Mouse (Mus musculus) left cerebral cortex, postnatal 25 days (tissue): ENCODE data around the gene Aftph. TPM values are rescaled to one million over a fixed set of nuclear protein-coding genes. Genes with fewer than 3 reads are reported as not detected.
"Not testable (repeated sequence)": the region's sequence is repeated elsewhere in the genome, so short reads cannot be mapped to it uniquely, and the experiment has no call there.

Experiments used
- DNase-seq, 2 experiments: peaks; one replicate each; pipeline ENCODE4 v3.0.0; 2022; ENCODE audit warnings: low spot score in 2 of 2, mixed read lengths in 1 of 2
- intact Hi-C: fragments of 180-260 bp; cut with DNase I; formaldehyde crosslinking; loops from one replicate; pipeline ENCODE4 v1.15.1; 2025
- total RNA-seq, 2 experiments: library from RNA; stranded (reverse); gene quantifications; 2 replicates each; pipeline ENCODE4 v1.2.3; 2021

The Aftph gene
- total RNA-seq: 10 to 100 TPM; 82.2 to 86.4 TPM

DNA sequence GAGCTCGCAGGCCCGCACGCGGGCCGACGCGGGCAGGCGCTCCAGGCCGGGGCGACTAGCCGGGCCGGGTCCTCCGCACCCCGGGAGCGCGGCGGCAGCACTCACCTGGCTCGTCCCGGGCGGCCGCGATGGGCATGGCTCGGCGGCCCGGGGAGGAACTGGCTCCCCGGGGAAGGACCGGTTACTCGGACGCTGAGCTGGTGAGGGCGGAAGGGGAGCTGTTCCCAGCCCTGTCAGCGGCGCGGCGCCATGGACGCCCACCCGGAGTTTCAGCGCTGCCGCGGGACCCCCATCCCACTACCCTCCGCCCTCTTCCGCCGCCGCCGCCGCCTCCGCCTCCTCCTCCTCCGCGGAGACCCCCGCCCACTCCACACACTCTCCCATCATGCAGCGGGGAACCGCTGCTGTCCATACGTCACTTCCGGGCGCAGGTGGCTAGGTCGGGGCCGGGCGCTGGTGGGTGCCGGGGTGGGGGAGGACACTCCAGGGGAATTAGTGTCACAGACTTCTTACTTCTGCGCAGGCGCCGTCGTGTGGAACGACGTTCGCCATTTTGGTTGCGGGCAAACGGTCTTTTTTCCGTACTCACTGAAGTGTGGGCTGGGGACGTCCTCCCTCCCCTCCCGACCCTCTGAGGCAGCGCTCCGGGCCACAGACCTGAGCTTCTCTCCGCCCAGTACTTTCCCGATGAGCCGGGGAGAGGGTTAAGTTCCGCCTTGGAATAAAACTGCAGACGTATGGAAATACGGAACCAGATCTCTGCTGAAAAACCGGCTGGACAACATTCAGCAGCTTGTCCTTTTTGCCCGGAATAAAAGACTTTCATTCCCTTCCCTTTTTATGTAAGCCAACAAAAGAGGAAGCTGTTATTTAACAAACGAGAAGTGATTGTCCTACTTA, at the start of gene Aftph:
Gene Aftph, minus strand, starts transcription at position 389 of the 900 bp plus-strand sequence.
- DNase-seq: peak; percentile 97 to 99
- intact Hi-C loops: loop anchor here (2.0 to 5.0 kb wide), 4 partner anchors 89 to 295 kb away; partner anchors contain the start of genes Lgalsl and Sertad2

DNA sequence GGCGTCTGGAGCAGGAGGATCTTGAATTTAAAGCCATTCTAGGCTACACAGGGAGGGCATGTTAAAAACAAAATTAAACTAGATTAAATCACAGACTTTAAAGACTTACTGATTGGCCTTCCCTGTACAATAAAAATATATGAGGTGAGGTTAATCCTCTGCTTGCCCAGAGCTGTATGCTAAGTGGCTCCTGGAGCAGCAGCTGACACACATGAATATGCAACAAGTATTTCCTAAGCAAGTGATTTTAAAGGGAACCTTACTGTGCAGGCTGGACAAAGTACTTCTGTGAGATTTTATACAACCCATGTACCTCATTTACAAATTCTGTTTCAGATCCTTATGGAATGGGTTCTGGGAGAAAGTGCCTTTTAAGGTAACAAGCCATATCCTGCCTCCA, 47.6 kb upstream of the Aftph start:
- no peak for DNase-seq
- intact Hi-C loops: no loop called here

DNA sequence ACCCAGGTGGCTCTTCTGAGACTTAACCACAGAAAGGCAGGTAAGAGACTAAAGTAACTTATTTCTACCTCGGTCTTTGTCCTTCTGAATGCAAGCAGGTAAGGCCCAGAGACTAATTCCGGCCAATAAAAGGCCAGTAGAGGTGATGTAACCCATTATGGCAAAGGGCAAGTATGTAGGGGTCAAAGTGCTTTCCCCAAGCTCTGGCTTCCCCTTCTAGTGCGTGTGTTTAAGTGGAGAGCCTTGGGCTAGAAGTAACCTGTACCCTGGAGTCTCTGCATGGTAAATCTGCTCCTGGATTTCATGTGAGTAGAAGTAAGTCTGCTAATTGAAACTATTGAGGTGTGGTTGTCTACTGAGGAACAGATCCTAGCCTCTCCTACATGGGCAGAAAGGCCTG, 46.7 kb upstream of the Aftph start:
- DNase-seq: no peak
- intact Hi-C loops: no loop called here

DNA sequence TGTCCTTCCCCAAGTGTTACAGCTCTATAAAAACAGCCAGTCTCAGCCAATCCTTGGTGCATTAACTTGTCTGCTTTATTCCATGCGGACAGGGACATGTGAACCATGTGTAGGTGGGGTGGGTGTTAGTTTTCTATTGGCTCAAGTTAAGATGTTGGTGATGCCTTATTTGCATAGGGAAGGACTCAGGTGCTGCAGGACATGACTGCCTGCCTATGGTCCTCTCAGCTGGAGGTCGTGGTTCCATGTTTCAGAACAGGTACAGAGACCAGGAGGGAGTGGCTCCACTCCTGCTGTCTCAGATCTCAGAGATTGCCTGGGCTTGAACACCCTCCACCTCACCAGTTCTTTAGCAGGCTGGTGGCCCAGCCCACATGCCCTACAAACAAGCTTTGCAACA, 44.8 kb upstream of the Aftph start:
- intact Hi-C loops: no loop called here
- DNase-seq: no peak

DNA sequence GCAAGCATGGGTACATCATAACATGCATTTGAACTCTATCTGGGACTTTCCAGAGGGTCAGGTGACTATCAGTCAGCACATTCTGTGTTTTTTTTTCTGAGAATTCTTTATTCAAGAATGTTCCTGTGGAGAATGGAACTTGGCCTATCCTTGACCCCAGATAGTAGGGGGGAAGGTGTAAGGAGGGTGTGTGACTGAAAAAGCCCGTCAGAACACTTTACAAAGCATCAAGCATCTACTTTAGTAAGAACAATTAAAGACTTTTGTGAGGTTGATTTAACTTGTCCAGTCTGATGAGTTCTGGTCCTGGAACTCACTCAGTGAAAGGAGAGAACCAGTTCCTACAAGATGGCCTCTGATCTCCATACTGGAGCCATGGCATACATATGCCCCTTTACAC, 43.8 kb upstream of the Aftph start:
- no peak for DNase-seq
- intact Hi-C loops: no loop called here

DNA sequence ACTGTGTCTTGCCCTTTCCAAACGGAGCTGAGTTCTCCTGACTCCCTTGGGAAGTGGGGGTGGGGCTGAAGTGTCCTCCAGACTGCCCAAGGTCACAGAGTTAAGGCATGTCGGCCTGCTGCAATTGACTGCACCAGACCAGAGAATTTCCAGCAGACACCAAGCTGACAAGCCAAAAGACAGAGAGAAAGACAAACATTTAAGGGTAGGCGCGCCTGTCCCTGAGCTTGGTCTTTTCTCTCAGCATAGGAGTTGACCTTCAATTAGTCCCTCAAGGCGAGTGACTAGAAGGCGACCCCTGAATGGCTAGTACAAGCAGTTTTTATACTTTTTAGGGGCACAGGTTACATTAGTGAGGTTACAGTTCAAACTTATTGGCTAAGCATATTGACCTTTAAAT, 43.4 kb upstream of the Aftph start:
- intact Hi-C loops: no loop called here
- DNase-seq: no peak

DNA sequence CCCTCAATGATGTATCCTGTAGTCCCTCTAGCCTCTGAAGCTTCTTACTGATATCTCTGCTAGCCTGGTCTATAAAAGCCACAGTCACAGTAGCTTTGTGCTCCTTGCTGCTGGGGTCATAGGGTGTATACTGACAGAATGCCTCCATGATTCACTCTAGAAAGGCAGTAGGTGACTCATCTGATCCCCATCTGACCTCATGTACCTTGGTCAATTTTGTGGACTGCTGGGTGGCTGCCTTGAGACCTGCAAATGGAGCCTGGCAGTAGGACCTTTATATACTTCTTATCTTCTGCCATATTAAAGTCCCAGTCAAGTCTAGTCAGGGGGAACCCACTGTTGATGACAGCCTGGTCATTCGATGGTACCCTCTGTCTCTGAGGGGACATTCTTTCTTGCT, 42.1 kb upstream of the Aftph start:
- DNase-seq: no peak
- intact Hi-C loops: no loop called here

DNA sequence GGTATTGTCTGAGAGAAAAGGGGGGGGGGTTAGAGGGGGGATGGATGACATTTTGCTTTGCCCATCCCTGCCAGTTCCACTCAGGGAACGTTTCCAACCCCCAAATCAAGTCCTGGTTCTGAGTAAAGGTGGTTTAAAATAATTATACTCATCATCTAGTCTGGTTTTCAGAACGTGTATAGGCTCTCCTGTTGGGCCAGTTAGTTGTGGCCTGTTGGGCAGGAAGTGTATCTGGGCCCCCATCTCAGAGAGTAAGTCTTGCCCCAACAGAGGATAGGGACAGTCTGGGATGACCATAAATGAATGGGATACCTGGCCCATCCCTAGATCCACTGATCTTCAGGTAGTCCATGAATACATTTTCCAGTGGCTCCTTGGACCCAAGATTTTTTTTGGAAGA, 41.2 kb upstream of the Aftph start:
- intact Hi-C loops: no loop called here
- no peak for DNase-seq

DNA sequence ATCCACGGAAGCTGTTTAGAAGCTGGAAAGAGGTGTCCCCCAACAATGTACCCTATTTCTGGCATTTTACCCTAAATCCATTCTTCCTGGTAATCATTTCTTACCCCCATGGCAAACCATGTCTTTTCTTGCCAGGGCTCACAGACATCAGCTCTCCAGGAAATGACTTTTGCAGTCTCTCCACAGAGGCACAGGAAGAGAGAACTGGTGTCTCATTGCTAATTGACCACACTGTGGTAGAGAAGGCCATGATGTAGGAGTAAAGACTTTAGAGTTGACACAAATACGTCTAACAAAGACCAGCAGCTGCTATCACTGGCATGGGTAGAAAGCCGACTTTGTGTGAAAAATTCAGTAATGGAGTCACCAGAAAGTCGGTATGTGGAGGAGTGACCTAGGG, 38.9 kb upstream of the Aftph start:
- no peak for DNase-seq
- intact Hi-C loops: no loop called here

DNA sequence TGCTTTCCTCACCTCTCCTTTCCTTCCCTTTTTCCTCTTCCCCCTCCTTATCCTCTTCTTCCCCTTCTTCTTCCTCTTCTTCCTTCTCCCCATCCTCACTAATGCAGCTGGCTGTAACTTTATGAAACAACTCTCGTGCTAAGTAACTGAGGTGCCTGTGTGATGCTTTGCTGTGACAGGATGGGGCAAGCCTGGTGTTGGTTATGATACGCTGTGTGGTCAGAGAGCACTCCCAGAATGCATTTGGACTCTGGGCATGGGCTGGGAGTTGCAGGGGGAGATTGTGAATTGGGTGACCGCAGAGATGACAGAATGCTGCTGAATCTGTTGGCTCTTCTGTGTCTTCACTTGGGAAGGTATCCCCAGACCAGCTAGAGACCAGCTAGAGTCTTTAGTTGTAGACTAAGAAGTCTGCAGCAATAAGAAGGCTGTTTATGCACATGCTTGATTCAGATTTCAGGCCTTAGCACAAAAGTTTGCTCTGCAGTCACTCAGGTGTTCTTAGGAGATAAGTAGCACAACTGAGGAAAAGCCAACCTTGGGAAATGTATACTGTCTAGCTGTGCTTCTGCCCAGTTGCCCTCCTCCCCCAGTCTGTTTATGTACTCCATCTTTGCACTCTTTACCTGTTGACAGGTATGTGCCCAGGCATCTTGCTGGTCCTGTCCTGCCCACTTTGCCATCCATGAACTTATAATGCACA, 37.6 kb upstream of the Aftph start:
- intact Hi-C loops: no loop called here
- no peak for DNase-seq

DNA sequence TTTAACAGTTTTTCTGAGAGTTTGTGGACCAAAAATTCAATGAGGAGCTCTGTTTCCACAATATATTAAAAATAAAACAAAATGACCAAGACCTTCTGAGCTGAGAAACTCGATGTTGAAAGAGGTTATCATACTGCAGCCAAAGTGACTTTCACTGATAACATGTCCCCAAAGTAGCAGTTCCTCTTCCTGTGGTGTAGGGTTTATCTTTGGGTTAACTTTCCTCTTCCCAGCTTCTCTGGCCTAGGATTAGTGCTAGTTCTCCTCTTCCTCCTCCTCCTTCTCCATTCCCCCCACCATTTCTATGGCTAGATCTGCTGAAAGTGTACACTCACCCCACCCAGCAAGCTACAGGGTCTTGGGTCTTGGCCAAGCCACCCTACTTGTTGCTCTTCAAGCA, 36.9 kb upstream of the Aftph start:
- no peak for DNase-seq
- intact Hi-C loops: no loop called here

DNA sequence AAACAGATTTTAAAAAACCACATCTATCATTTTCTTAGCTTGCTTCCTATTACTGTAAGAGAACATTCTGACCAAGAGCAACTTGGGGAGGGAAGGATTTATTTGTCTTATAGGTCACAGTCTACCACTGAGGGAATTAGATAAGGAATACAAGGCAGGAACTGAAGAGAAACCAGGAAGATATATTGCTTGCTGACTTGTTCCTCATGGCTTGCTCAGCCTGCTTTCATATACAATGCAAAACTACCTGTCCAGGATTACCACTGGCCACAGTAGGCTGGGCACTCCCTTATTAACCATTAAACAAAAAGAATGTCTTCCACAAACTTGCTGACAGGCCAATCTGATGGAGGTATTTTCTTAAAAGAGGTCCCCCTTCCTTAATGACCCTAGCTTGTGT, 35.3 kb upstream of the Aftph start:
- intact Hi-C loops: no loop called here
- DNase-seq: no peak

DNA sequence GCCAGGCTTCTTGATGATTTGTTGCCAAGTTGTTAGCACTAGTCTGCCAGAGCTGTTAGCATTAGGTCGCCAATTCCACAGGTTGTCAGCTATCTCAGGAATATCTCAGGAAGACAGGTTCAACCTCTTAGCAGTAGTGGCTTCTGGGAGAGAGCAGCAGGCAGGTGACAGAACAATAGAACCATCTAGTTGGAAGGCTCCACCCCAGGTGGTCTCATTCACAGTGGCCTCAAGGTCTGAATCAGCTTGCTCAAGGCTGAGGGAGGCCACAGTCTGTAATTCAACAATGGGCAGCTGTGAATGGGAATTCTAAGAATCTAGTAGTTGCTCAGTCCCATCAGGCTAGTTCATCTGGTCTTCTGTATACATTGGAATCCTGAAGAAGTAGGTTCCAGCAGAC, 31.3 kb upstream of the Aftph start:
- DNase-seq: no peak
- intact Hi-C loops: no loop called here

DNA sequence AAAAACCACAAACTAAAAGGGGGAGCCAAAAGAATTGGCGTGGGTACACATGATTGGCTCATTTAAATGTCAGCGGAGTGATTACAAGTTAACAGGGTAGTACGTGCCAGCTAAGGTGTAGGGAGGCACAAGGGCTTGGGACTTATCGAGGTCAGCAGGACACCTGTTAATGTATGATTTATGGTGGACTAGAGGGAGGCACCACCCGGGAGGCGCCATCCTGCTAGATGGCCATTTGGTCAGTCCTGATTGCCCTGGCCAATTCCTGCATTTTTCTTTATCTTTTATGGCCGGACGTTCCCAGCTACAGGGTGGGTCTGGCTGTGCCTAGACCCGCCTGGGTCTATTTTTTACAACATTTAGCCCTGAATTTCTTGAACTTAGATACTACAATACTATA, 30.4 kb upstream of the Aftph start:
- intact Hi-C loops, DNase-seq: not testable (repeated sequence)

DNA sequence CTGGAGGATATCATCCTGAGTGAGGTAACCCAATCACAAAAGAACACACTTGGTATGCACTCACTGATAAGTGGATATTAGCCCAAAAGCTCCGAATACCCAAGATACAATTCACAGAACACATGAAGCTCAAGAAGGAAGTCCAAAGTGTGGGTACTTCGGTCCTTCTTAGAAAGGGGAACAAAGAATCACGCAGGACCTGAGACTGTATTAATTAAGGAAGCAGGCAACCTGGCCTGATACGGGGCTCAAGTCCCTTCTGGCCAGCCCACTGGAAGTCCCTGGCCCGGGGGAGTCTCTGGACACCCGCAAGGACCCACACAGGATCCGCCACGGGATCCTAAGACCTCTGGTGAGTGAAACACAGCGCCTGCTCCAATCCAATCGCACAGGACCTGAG, 20.6 kb upstream of the Aftph start:
- DNase-seq, intact Hi-C loops: not testable (repeated sequence)

DNA sequence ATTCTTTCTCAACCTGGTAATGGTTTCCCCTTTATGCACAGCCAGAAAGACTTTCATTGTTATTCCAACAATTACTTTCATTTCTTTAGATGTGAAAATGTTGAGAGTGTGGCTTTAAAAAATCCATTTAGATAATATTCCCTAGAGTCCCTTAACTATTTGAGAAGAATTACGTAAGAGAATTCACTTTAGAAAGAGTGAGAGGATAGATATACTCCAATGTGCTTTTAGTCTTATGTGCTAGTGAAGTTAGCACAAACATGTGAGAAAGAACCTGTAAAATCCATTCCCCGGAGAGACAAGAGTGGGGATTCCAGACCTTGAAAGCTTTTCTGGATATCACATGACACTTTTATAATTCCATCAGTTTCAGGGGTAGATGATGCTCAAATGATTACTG, 9.2 kb upstream of the Aftph start:
- intact Hi-C loops: no loop called here
- DNase-seq: no peak

DNA sequence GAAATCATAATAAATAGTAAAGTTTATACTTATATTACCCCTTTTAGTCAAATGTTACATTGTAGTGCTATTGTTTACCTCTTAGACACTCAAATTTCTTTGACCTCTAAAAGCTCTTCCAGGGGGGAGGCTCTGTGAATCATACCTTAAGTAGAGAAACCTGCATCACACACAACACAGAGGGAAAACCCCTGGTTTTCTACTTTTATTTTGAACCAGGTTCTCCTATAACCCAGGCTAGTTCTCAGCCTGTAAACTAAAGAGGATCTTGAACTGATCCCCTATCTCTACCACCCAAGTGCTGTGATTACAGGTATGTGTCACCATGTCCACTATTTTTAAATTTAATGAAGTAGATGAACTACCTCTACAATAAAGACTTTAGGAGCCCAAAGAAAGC, 2.0 kb upstream of the Aftph start:
- no peak for DNase-seq
- intact Hi-C loops: loop anchor here (2.0 to 5.0 kb wide), 2 partner anchors 169 to 297 kb away; no protein-coding TSS in a partner anchor

DNA sequence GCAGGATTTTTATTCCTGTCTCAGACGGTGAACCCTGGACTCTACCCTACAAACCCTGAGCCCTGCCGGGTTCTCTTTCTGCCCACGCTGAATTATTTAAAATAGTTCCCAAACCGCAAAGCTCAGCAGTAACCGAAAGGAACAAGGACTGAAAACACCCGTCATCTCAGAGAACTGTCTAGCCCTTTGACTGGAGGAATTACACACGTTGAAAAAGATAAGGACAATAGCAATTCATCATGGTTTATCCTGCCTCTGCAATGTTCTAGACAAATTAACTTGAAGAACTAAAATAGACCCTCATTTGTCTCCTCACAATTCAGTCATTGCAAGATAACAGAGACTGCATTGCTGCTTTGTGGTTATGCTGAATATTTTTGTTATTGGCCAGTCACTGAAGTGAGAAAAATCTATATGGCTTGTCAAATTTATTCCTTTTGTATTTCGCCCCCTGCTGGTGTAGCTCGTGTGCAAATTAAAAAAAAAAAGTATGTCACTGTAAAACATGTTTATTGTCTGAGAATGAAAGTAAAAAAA, 1.0 kb upstream of the Aftph start:
- peak; percentile 57 to 74 for DNase-seq
- intact Hi-C loops: loop anchor here (2.0 to 5.0 kb wide), 2 partner anchors 170 to 296 kb away; no protein-coding TSS in a partner anchor

DNA sequence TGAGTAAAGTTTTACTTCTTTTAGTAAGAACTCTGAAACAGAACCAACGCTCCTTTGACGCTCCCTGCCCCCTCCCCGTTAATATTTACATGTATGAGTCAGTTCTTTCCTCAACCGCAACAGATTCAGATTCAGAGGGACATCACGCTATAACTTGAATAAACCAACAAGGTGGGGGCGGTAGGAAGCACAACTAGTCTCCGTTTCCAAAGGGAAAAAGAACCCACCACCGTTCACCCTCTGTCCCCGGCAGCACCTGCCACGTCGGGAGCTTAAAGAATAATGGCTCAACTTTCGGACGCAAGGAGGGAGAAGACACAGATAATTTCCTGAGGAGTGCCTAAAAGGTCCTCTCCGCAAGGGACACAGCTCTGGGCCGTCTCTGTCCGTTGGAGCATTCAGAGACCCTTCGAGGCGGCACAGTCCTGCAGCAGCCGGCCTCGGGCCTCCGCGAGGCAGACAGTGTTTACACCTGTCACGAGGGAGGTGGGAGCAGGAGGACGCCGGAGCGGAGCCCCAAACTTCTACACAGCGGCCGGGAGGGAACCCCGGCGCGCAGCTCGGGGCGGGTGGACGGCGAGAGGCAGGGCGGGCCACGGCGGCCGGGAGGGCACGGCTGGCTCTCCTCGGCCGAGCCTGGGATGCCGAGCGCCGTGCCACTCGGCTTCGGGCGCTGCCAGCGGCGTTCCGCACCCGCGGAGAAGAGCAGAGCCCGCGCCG, 748 bp downstream of the Aftph start:
- peak; percentile 47 to 52 for DNase-seq
- intact Hi-C loops: loop anchor here (2.0 to 5.0 kb wide), 3 partner anchors 90 to 198 kb away; partner anchors contain the start of genes Lgalsl and Sertad2

DNA sequence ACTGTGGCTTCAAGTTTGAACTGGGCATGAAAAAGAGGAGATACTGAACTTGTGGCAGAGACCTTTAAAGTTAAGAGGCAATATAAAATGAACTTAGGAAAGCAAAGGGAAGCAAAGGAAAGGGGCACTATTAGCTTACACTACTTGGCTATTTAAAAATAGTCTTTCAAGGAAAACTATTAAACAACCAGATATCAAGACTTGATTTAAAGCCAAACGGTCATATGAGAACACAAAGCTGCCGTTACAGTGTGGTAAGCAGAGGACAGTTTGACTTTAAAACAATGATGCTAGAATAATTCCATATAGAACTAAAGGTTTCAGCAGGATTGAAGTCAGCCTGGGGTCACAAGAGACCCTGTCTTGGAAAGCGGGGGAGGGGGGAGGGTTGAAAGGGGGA, 7.3 kb downstream of the Aftph start:
- intact Hi-C loops: no loop called here
- DNase-seq: no peak
